Mouse (Mus musculus) lung, postnatal 0 days (tissue): ENCODE measurements around the gene Lix1l.

Source experiments
- CTCF ChIP-seq: IDR thresholded peaks from 2 replicates; pipeline ENCODE4 v1.5.1; 2016; ENCODE audit warnings: antibody characterized with exemption, mild to moderate bottlenecking
- EP300 ChIP-seq: IDR thresholded peaks from 2 replicates; pipeline ENCODE4 v1.6.1; 2016; ENCODE audit warnings: antibody characterized with exemption, mild to moderate bottlenecking, control low read depth

DNA sequence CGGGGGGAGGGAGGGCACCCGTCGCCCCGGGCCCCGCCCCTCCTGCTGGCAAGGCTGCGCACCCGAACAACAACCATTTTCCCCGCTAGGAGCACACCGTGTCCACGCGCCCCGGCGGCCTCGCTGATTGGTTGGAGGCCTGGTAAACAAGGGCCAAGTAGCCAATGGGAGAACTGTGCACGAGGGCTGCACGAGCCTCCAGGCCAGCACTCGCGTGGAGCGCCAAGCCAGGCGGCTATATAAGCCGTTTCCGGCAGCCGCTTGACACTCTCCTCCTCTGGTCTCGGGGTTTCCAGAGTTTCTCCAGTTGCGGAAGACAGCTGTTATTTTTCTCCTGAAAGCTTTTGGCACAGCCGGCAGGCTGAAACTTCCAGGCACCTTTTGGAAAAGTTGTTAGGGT, 43.3 kb upstream of the Lix1l start, which contains the start of gene Txnip:
- peak; percentile 69 for TF ChIP-seq CTCF
- peak; percentile 95 for TF ChIP-seq EP300
